Mouse (Mus musculus) limb, embryonic 10.5 days (tissue): ENCODE measurements around the gene Fam120b. TPM values are rescaled to one million over a fixed set of nuclear protein-coding genes. Genes with fewer than 3 reads are reported as not detected.
A peak's percentile ranks its signal among the peaks of the same experiment; 100 is the strongest.

Experiments used
- DNase-seq: peaks from one replicate; pipeline ENCODE4 v3.0.0-alpha.2; 2017; ENCODE audit warnings: low spot score
- H3K27ac ChIP-seq: fragments of 300-500 bp; sonication (generic); 2 replicates; pipeline ENCODE4 v1.5.1; 2016; ENCODE audit warnings: mild to moderate bottlenecking
- H3K27me3 ChIP-seq: fragments of 300-500 bp; sonication (generic); 2 replicates; pipeline ENCODE4 v1.6.1; 2016; ENCODE audit warnings: low read depth, mild to moderate bottlenecking; ENCODE audit not compliant: poor library complexity, severe bottlenecking
- H3K36me3 ChIP-seq: fragments of 300-500 bp; sonication (generic); 2 replicates; pipeline ENCODE4 v1.6.1; 2016; ENCODE audit warnings: mild to moderate bottlenecking, moderate library complexity
- H3K4me1 ChIP-seq: fragments of 300-500 bp; sonication (generic); 2 replicates; pipeline ENCODE4 v1.6.1; 2016
- H3K4me3 ChIP-seq: fragments of 300-500 bp; sonication (generic); 2 replicates; pipeline ENCODE4 v1.5.1; 2016; ENCODE audit warnings: mild to moderate bottlenecking, moderate library complexity
- H3K9me3 ChIP-seq: fragments of 300-500 bp; sonication (generic); replicated peaks from 2 replicates; pipeline ENCODE4 v1.6.1; 2016; ENCODE audit warnings: mild to moderate bottlenecking
- WGBS: fragments of 180-500 bp; shearing (Covaris S2); methylation state at CpG from one replicate; pipeline ENCODE4 v1.1.7; 2016; 5-methylcytosine and 5-hydroxymethylcytosine counted together
- polyA plus RNA-seq: library from polyadenylated mRNA; unstranded; fragments of >200 nt; fragmentation: Nextera tagmentation; extraction: Ambion mirVana; gene quantifications from 2 replicates; pipeline ENCODE4 v1.2.1, GENCODE M21; 2016

The Fam120b gene
- 22.2 and 27.6 TPM in 2 replicates for polyA plus RNA-seq

GRCm38 (mm10) chr17:15395997-15396675, at the start of gene Fam120b:
Gene Fam120b, plus strand, starts transcription at chr17:15396202.
- peak; percentile 87 for DNase-seq
- H3K27ac ChIP-seq: peak within 1 kb of the TSS; percentile 90
- no peaks in the 10 kb centered on the region for H3K27me3 ChIP-seq
- no peaks in the 10 kb centered on the region for H3K36me3 ChIP-seq
- H3K9me3 ChIP-seq: no peaks in the 10 kb centered on the region
- H3K4me3 ChIP-seq: peak within 1 kb of the TSS; percentile 84
- peaks cover 18% of the 10 kb centered on the region for H3K4me1 ChIP-seq
- WGBS: under 1% methylated on average over 31 of the region's 31 CpGs

GRCm38 (mm10) chr17:15350152-15350551, 45.9 kb upstream of the Fam120b start:
- no peaks in the 10 kb centered on the region for H3K9me3 ChIP-seq
- H3K4me3 ChIP-seq: no peak overlapping the region
- no peak for DNase-seq
- H3K27ac ChIP-seq: no peak overlapping the region
- no peaks in the 10 kb centered on the region for H3K4me1 ChIP-seq
- no peaks in the 10 kb centered on the region for H3K27me3 ChIP-seq
- H3K36me3 ChIP-seq: no peaks in the 10 kb centered on the region
- WGBS: 77% methylated on average over 2 of the region's 2 CpGs

GRCm38 (mm10) chr17:15352869-15353610, 43.0 kb upstream of the Fam120b start:
- H3K27ac ChIP-seq: no peak overlapping the region
- no peaks in the 10 kb centered on the region for H3K27me3 ChIP-seq
- no peaks in the 10 kb centered on the region for H3K36me3 ChIP-seq
- no peaks in the 10 kb centered on the region for H3K9me3 ChIP-seq
- H3K4me1 ChIP-seq: no peaks in the 10 kb centered on the region
- no peak for DNase-seq
- no peak overlapping the region for H3K4me3 ChIP-seq
- WGBS: 75% methylated on average over 10 of the region's 10 CpGs

- Histone ChIP-seq H3K4me3 (no peak overlapping the region), H3K9me3 (no peaks in the 10 kb centered on the region), H3K36me3 (no peaks in the 10 kb centered on the region), H3K27ac (no peak overlapping the region), H3K4me1 (no peaks in the 10 kb centered on the region), H3K27me3 (no peaks in the 10 kb centered on the region)
- 88% methylated on average over 2 of the region's 2 CpGs for WGBS
- DNase-seq: no peak
Observed at GRCm38 (mm10) chr17:15354006-15354405, 42.0 kb upstream of the Fam120b start.

GRCm38 (mm10) chr17:15355072-15355471, 40.9 kb upstream of the Fam120b start:
- no peak for DNase-seq
- 93% methylated on average over 3 of the region's 3 CpGs for WGBS

GRCm38 (mm10) chr17:15356526-15356925, 39.5 kb upstream of the Fam120b start:
- 87% methylated on average over 5 of the region's 5 CpGs for WGBS
- H3K4me1 ChIP-seq: no peaks in the 10 kb centered on the region
- H3K36me3 ChIP-seq: no peaks in the 10 kb centered on the region
- H3K27me3 ChIP-seq: no peaks in the 10 kb centered on the region
- H3K4me3 ChIP-seq: no peak overlapping the region
- H3K9me3 ChIP-seq: no peaks in the 10 kb centered on the region
- DNase-seq: no peak
- no peak overlapping the region for H3K27ac ChIP-seq

More at GRCm38 (mm10) chr17:15355072-15355471, 40.9 kb upstream of the Fam120b start:
- no peaks in the 10 kb centered on the region for H3K27me3 ChIP-seq
- no peaks in the 10 kb centered on the region for H3K4me1 ChIP-seq
- no peaks in the 10 kb centered on the region for H3K9me3 ChIP-seq
- no peak overlapping the region for H3K4me3 ChIP-seq
- no peak overlapping the region for H3K27ac ChIP-seq
- H3K36me3 ChIP-seq: no peaks in the 10 kb centered on the region

- no peak overlapping the region for H3K4me3 ChIP-seq
- WGBS: 83% methylated on average over 3 of the region's 3 CpGs
- no peaks in the 10 kb centered on the region for H3K36me3 ChIP-seq
- H3K27me3 ChIP-seq: no peaks in the 10 kb centered on the region
- no peak overlapping the region for H3K27ac ChIP-seq
- no peaks in the 10 kb centered on the region for H3K4me1 ChIP-seq
- DNase-seq: no peak
- no peaks in the 10 kb centered on the region for H3K9me3 ChIP-seq
Observed at GRCm38 (mm10) chr17:15357071-15357470, 38.9 kb upstream of the Fam120b start.

- 0 out of 2 replicates have a peak, but pooled peaks cover 2% of the 10 kb centered on the region for H3K36me3 ChIP-seq
- no peak for DNase-seq
- 83% methylated on average over 3 of the region's 3 CpGs for WGBS
- H3K4me3 ChIP-seq: no peak overlapping the region
- no peak overlapping the region for H3K27ac ChIP-seq
- H3K9me3 ChIP-seq: no peaks in the 10 kb centered on the region
- H3K27me3 ChIP-seq: no peaks in the 10 kb centered on the region
- H3K4me1 ChIP-seq: no peaks in the 10 kb centered on the region
Observed at GRCm38 (mm10) chr17:15363656-15364055, 32.3 kb upstream of the Fam120b start.

- Histone ChIP-seq H3K9me3 (no peaks in the 10 kb centered on the region), H3K4me1 (no peaks in the 10 kb centered on the region), H3K4me3 (no peak overlapping the region), H3K36me3 (0 out of 2 replicates have a peak, but pooled peaks cover 3% of the 10 kb centered on the region), H3K27ac (no peak overlapping the region), H3K27me3 (0 out of 2 replicates have a peak, but pooled peaks cover 8% of the 10 kb centered on the region)
- DNase-seq: no peak
- 87% methylated on average over 5 of the region's 5 CpGs for WGBS
Observed at GRCm38 (mm10) chr17:15365650-15366049, 30.4 kb upstream of the Fam120b start.

- Histone ChIP-seq H3K27me3 (peaks cover 48% of the 10 kb centered on the region), H3K4me1 (peaks cover 21% of the 10 kb centered on the region), H3K4me3 (no peak overlapping the region), H3K36me3 (0 out of 2 replicates have a peak, but pooled peaks cover 3% of the 10 kb centered on the region), H3K27ac (no peak overlapping the region), H3K9me3 (no peaks in the 10 kb centered on the region)
- no peak for DNase-seq
- 94% methylated on average over 14 of the region's 14 CpGs for WGBS
Observed at GRCm38 (mm10) chr17:15370401-15370800, 25.6 kb upstream of the Fam120b start.

GRCm38 (mm10) chr17:15371967-15372835, 23.8 kb upstream of the Fam120b start:
- Histone ChIP-seq H3K9me3 (no peaks in the 10 kb centered on the region), H3K36me3 (0 out of 2 replicates have a peak, but pooled peaks cover 3% of the 10 kb centered on the region), H3K27ac (no peak overlapping the region), H3K4me3 (no peak overlapping the region), H3K27me3 (peaks cover 66% of the 10 kb centered on the region), H3K4me1 (peaks cover 37% of the 10 kb centered on the region)
- WGBS: 68% methylated on average over 17 of the region's 17 CpGs
- no peak for DNase-seq

GRCm38 (mm10) chr17:15372931-15373652, 22.9 kb upstream of the Fam120b start:
- H3K27ac ChIP-seq: no peak overlapping the region
- WGBS: 57% methylated on average over 15 of the region's 15 CpGs
- no peak for DNase-seq
- no peaks in the 10 kb centered on the region for H3K9me3 ChIP-seq
- no peak overlapping the region for H3K4me3 ChIP-seq
- H3K27me3 ChIP-seq: peaks cover 74% of the 10 kb centered on the region
- H3K4me1 ChIP-seq: peaks cover 37% of the 10 kb centered on the region
- 0 out of 2 replicates have a peak, but pooled peaks cover 3% of the 10 kb centered on the region for H3K36me3 ChIP-seq
